Mouse (Mus musculus) layer of hippocampus, postnatal 10 days (tissue): Measurements from ENCODE around the gene Tmem204. TPM values are rescaled to one million over a fixed set of nuclear protein-coding genes. Genes with fewer than 3 reads are reported as not detected.

ENCODE experiments used
- DNase-seq, 2 experiments: peaks; one replicate each; pipeline ENCODE4 v3.0.0; 2021; ENCODE audit warnings: low spot score in 2 of 2
- total RNA-seq, 2 experiments: library from RNA; stranded (reverse); gene quantifications; 2 replicates each; pipeline ENCODE4 v1.2.3; 2021

The Tmem204 gene
- total RNA-seq, 2 experiments from 2014 or later, result 7.4 to 7.9 TPM

DNA sequence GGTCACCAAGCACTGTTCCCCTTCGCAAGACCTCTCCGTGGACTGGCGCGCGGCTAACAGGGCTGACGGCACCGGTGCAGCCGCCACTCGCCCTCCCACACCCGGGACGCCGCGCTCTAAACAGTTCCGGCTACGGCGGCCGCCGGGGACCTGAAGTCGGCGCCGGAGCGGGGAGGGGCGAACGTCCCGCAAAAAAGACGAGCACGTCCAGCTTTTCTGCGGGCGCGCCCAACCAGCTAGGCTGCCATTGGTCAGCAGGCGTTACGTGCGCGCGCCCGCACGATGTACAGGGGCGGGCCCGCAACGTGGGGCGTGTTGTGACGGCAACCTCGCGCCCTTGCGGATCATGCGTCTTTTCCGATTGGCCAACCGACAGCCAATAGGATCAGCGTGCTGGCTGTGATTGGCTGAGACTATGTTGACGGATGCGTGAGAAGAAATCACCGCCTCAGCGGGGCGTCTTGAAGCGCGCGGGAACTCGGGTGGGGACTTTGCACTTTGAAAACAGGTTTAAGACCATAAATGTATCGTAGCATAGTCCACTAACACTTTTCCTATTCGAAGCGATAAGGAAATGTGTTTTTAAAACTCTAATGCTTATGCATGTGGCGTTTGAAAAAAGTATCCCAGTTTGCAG lies 67.6 kb downstream of the Tmem204 start, which contains the start of the genes Cramp1l and Ift140:
Gene Cramp1l (minus strand): TSS at position 134 of the 637 bp plus-strand sequence.
Gene Ift140 (plus strand): TSS at position 431 of the 637 bp plus-strand sequence.
- DNase-seq, result peak; percentile 96 to 98

DNA sequence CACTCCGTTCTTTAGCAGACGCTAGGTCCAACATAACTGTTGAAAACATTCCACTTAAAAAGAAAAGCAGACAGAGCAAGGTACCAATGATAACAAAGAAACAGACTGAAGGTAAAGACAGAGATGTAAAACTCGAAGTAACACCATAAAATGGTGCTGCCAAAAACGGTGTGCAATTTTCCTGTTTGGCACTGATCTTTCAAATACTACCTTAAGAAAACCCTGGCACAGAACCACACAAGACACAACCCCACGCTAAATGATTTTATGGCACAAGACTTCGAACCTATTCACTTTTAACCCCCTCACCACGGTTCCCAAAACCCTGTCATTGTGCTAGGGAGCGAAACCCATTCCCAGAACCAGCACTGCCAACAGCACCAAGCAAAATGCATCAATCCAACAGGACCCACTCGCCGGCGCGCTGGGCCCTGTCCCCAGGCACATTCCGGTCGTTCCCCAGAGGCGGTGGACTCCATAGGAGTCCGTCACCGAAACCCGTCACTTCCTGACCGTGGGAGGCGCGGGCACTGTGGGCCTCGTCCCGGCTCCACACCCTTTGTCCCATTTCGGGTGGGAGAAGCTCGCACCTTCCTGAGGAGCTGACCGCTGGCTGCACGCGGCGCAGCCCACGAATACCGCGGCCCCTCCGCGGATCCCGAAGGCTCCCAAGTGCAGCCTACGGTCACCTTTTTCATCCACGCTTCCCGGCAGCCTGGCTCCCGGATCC lies 68.4 kb downstream of the Tmem204 start:
- peak; percentile 43 to 56 for DNase-seq

DNA sequence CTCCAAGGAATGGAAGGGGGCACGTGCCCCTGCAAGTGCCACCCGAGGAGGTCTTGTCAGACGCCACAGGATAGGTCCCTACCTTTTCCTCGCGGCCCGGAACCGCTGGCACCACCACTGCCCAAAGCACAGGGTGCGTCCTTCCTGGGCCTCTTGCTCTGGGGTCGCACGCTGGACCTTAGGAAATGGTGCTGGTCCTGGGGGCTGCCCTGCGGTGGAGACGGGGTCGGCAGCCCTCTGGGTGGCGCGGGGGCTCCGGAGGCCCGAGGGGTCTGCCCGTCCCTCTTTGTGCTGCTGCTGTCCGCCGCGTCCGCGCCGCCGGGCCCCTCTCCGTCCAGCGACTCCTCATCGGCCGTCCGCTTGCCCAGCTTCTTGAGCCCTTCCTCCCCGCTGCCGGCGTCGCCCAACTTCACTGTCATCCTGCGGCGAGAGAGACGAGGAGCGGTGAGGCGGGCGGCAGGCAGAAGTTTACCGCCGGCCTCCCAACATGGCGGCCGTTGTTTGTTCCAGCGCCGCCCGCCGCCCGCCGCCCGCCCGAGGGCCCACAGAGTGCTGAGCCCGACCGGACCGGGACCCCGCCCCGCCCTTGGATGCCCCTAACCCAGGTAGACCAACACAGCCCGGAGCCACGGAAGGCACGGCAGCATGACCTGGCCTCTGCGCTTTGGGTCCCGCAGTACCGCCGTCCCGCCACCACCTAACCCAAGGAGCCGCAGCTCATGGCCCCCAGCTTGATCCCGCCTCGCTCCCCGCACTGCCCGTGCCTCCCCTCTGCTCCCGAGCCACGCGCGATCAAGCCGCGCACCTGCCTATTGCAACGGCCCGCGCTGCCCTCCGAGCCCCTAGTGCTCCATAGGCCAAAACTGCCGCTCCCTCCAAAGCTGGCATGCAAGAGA lies 69.5 kb downstream of the Tmem204 start:
- DNase-seq, result peak; percentile 19 to 27

Other genes starting within 250 kb of the Tmem204 start
- 10 to 100 TPM; 81.5 to 87.7 TPM for gene Hagh, start 243.4 kb downstream of the Tmem204 start, total RNA-seq
- 10 to 100 TPM; 15.6 to 16.2 TPM for gene Fahd1, start 233.2 kb downstream of the Tmem204 start, total RNA-seq
- not detected for gene Igfals, start 217.6 kb downstream of the Tmem204 start, total RNA-seq
- 10 to 100 TPM; 40.4 to 40.5 TPM for gene Nubp2, start 197.2 kb downstream of the Tmem204 start, total RNA-seq
- gene Spsb3, start 196.9 kb downstream of the Tmem204 start, total RNA-seq, result 10 to 100 TPM; 36.4 to 36.9 TPM
- gene Eme2, start 188.5 kb downstream of the Tmem204 start, total RNA-seq, result 10 to 100 TPM; 61.6 to 62.1 TPM
- 10 to 100 TPM; 74.1 to 77.8 TPM for gene Mrps34, start 188.5 kb downstream of the Tmem204 start, total RNA-seq
- gene Nme3, start 187.1 kb downstream of the Tmem204 start, total RNA-seq, result 10 to 100 TPM; 40.8 to 44.2 TPM
- gene Mapk8ip3, start 146.6 kb downstream of the Tmem204 start, total RNA-seq, result 100 to 1,000 TPM; 276 to 287 TPM
- 10 to 100 TPM; 13.0 to 14.1 TPM for gene Jpt2, start 122.9 kb downstream of the Tmem204 start, total RNA-seq
- gene Cramp1l, start 67.8 kb downstream of the Tmem204 start, total RNA-seq, result 10 to 100 TPM; 27.2 to 28.9 TPM
- gene Ift140, start 67.5 kb downstream of the Tmem204 start, total RNA-seq, result 10 to 100 TPM; 25.6 to 30.1 TPM
- gene Telo2, start 32.4 kb upstream of the Tmem204 start, total RNA-seq, result 10 to 100 TPM; 36.5 to 43.3 TPM
- 1 to 10 TPM in 1 of 2 experiments, under 1 TPM in 1; 0.89 to 1.4 TPM for gene Ptx4, start 37.2 kb upstream of the Tmem204 start, total RNA-seq
- 10 to 100 TPM; 40.3 to 46.5 TPM for gene Clcn7, start 49.8 kb upstream of the Tmem204 start, total RNA-seq
- gene Ccdc154, start 78.9 kb upstream of the Tmem204 start, total RNA-seq, result under 1 TPM in 1 of 2 experiments, not detected in 1; 0.18 TPM
- not detected for gene Gm38655, start 91.9 kb upstream of the Tmem204 start, total RNA-seq
- 10 to 100 TPM; 18.2 to 19.0 TPM for gene BC003965, start 101.0 kb upstream of the Tmem204 start, total RNA-seq
- gene Unkl, start 104.8 kb upstream of the Tmem204 start, total RNA-seq, result 10 to 100 TPM; 32.0 to 33.7 TPM
- 10 to 100 TPM; 59.1 to 62.9 TPM for gene Gnptg, start 156.5 kb upstream of the Tmem204 start, total RNA-seq
- gene Tsr3, start 156.6 kb upstream of the Tmem204 start, total RNA-seq, result 10 to 100 TPM; 31.0 to 35.6 TPM
- 10 to 100 TPM; 13.7 to 14.6 TPM for gene Baiap3, start 172.8 kb upstream of the Tmem204 start, total RNA-seq
- 100 to 1,000 TPM; 238 to 255 TPM for gene Ube2i, start 191.0 kb upstream of the Tmem204 start, total RNA-seq
- gene Prss34, start 214.8 kb upstream of the Tmem204 start, total RNA-seq, result not detected
- gene Prss28, start 225.1 kb upstream of the Tmem204 start, total RNA-seq, result not detected
- gene Prss29, start 235.1 kb upstream of the Tmem204 start, total RNA-seq, result not detected